Mouse (Mus musculus) liver, embryonic 14.5 days (tissue): Measurements from ENCODE around the gene Map4k2. TPM values are rescaled to one million over a fixed set of nuclear protein-coding genes. Genes with fewer than 3 reads are reported as not detected.

Experiments
- ATAC-seq: fragments of 200-750 bp; cut with Nextera tagmentation; 2 replicates; pipeline ENCODE4 v1.8.0; 2017; ENCODE audit warnings: moderate number of reproducible peaks, mild to moderate bottlenecking, moderate library complexity; ENCODE audit not compliant: insufficient read depth
- DNase-seq, 3 experiments: peaks; one replicate each; pipeline ENCODE4 v3.0.0-alpha.2; 2012 to 2013; ENCODE audit warnings: low read depth in 3 of 3, low spot score in 3 of 3
- H3K27ac ChIP-seq: fragments of 300-500 bp; sonication (generic); 2 replicates; pipeline ENCODE4 v1.5.1; 2014; ENCODE audit warnings: moderate library complexity, mild to moderate bottlenecking, control low read depth, inconsistent platforms
- H3K27me3 ChIP-seq: fragments of 300-500 bp; sonication (generic); 2 replicates; pipeline ENCODE4 v1.6.1; 2014; ENCODE audit warnings: mild to moderate bottlenecking, low read length, moderate library complexity; ENCODE audit not compliant: control insufficient read depth, insufficient read depth
- H3K36me3 ChIP-seq: fragments of 300-500 bp; sonication (generic); replicated peaks from 2 replicates; pipeline ENCODE4 v1.6.1; 2014; ENCODE audit warnings: low read depth; ENCODE audit not compliant: control insufficient read depth, insufficient read depth
- H3K4me1 ChIP-seq, 2 experiments: fragments of 200-500 bp in 1 of 2; fragments of 300-500 bp in 1 of 2; sonication (generic) in 1 of 2; replicated peaks; 2 replicates each; pipeline ENCODE4 v1.6.1; 2012 to 2014; ENCODE audit warnings: antibody characterized with exemption in 1 of 2, inconsistent platforms in 1 of 2, low read length in 1 of 2; ENCODE audit not compliant: control insufficient read depth in 2 of 2, insufficient read depth in 2 of 2
- H3K4me2 ChIP-seq: fragments of 300-500 bp; sonication (generic); 2 replicates; pipeline ENCODE4 v1.6.1; 2014; ENCODE audit warnings: low read depth, mild to moderate bottlenecking, control low read depth, moderate library complexity
- H3K4me3 ChIP-seq, 2 experiments: fragments of 200-500 bp in 1 of 2; fragments of 300-500 bp in 1 of 2; sonication (generic) in 1 of 2; 2 replicates each; pipeline ENCODE4 v1.5.1; 2012 to 2014; ENCODE audit warnings: low read depth in 2 of 2, low read length in 2 of 2, mild to moderate bottlenecking in 2 of 2, control low read depth in 1 of 2, inconsistent platforms in 1 of 2, moderate library complexity in 1 of 2; ENCODE audit not compliant: insufficient read depth in 1 of 2
- H3K9ac ChIP-seq: fragments of 300-500 bp; sonication (generic); replicated peaks from 2 replicates; pipeline ENCODE4 v1.6.1; 2014; ENCODE audit warnings: mild to moderate bottlenecking, control low read depth, moderate library complexity
- H3K9me3 ChIP-seq: fragments of 300-500 bp; sonication (generic); 2 replicates; pipeline ENCODE4 v1.6.1; 2016; ENCODE audit warnings: low read length, mixed read lengths; ENCODE audit not compliant: control insufficient read depth
- CTCF ChIP-seq: IDR thresholded peaks from 2 replicates; pipeline ENCODE4 v1.5.1; 2016; ENCODE audit warnings: antibody characterized with exemption, low read depth, control low read depth
- EP300 ChIP-seq: IDR thresholded peaks from 2 replicates; pipeline ENCODE4 v1.6.1; 2016; ENCODE audit warnings: antibody characterized with exemption, low read depth
- WGBS: fragments of 180-500 bp; shearing (Covaris S2); extraction: QIAGEN DNeasy Blood & Tissue Kit; methylation state at CpG from one replicate; pipeline ENCODE4 v1.1.7; 2014; ENCODE audit not compliant: insufficient replicate concordance; 5-methylcytosine and 5-hydroxymethylcytosine counted together
- polyA plus RNA-seq, 2 experiments: library from polyadenylated mRNA; depleted of rRNA in 1 of 2; stranded (reverse) in 1 of 2; unstranded in 1 of 2; fragments of >200 nt; fragmentation: Nextera tagmentation in 1 of 2; extraction: Ambion mirVana in 1 of 2; gene quantifications; 2 replicates each; pipeline versions ENCODE4 v1.2.1 to v1.2.3; 2012 to 2014

Gene Map4k2
- polyA plus RNA-seq, 2 experiments: 3.0 to 17.6 TPM

- peak; percentile 37; the same call in 1 of the 2 replicates for TF ChIP-seq CTCF
- no peak for TF ChIP-seq EP300
- Histone ChIP-seq H3K4me2 (no peak overlapping the region), H3K4me3 (no peak overlapping the region), H3K36me3 (peaks cover 6% of the 10 kb centered on the region), H3K9me3 (no peaks in the 10 kb centered on the region), H3K27me3 (no peaks in the 10 kb centered on the region), H3K4me1 (peaks cover 8 to 20% of the 10 kb centered on the region in 2 experiments), H3K27ac (no peak overlapping the region), H3K9ac (no peak overlapping the region)
- no peak for DNase-seq
- WGBS: 58% methylated on average over 19 of the region's 19 CpGs
- no peak for ATAC-seq
These were observed 2.4 kb downstream of the Map4k2 start for GRCm38 (mm10) chr19:6343066-6343925.

GRCm38 (mm10) chr19:6343996-6344395, 3.1 kb downstream of the Map4k2 start:
- DNase-seq (no peak), ATAC-seq (no peak)
- no peak overlapping the region for H3K4me3 ChIP-seq
- no peak overlapping the region for H3K9ac ChIP-seq
- peaks cover 14 to 26% of the 10 kb centered on the region in 2 experiments for H3K4me1 ChIP-seq
- no peak overlapping the region for H3K27ac ChIP-seq
- no peak for TF ChIP-seq EP300
- no peak for TF ChIP-seq CTCF
- H3K27me3 ChIP-seq: no peaks in the 10 kb centered on the region
- no peak overlapping the region for H3K4me2 ChIP-seq
- H3K9me3 ChIP-seq: no peaks in the 10 kb centered on the region
- H3K36me3 ChIP-seq: peaks cover 2% of the 10 kb centered on the region
- WGBS: 83% methylated on average over 5 of the region's 5 CpGs

GRCm38 (mm10) chr19:6346023-6346422, 5.1 kb downstream of the Map4k2 start:
- H3K4me3 ChIP-seq: no peak overlapping the region
- H3K27ac ChIP-seq: no peak overlapping the region
- H3K9ac ChIP-seq: no peak overlapping the region
- DNase-seq: no peak
- TF ChIP-seq EP300 (no peak), CTCF (no peak)
- no peaks in the 10 kb centered on the region for H3K27me3 ChIP-seq
- peaks cover 10 to 22% of the 10 kb centered on the region in 2 experiments for H3K4me1 ChIP-seq
- 66% methylated on average over 5 of the region's 5 CpGs for WGBS
- no peak overlapping the region for H3K4me2 ChIP-seq
- H3K9me3 ChIP-seq: no peaks in the 10 kb centered on the region
- ATAC-seq: no peak
- H3K36me3 ChIP-seq: no peaks in the 10 kb centered on the region; the same call in 1 of the 2 replicates

- WGBS: 78% methylated on average over 10 of the region's 10 CpGs
- TF ChIP-seq EP300 (no peak), CTCF (no peak)
- Histone ChIP-seq H3K9ac (no peak overlapping the region), H3K4me1 (peaks cover 10 to 20% of the 10 kb centered on the region in 2 experiments), H3K4me3 (no peak overlapping the region), H3K4me2 (no peak overlapping the region), H3K27me3 (no peaks in the 10 kb centered on the region), H3K27ac (no peak overlapping the region), H3K9me3 (no peaks in the 10 kb centered on the region), H3K36me3 (no peaks in the 10 kb centered on the region; the same call in 1 of the 2 replicates)
- ATAC-seq (no peak), DNase-seq (no peak)
These were observed 5.7 kb downstream of the Map4k2 start for GRCm38 (mm10) chr19:6346661-6347060.

- 89% methylated on average over 4 of the region's 4 CpGs for WGBS
- H3K27ac ChIP-seq: no peak overlapping the region
- H3K9ac ChIP-seq: no peak overlapping the region
- no peak overlapping the region for H3K4me3 ChIP-seq
- no peaks in the 10 kb centered on the region for H3K27me3 ChIP-seq
- H3K4me1 ChIP-seq: peaks cover 10 to 16% of the 10 kb centered on the region in 2 experiments
- DNase-seq (no peak), ATAC-seq (no peak)
- H3K4me2 ChIP-seq: no peak overlapping the region
- no peaks in the 10 kb centered on the region; the same call in 1 of the 2 replicates for H3K36me3 ChIP-seq
- TF ChIP-seq EP300: no peak
- no peak for TF ChIP-seq CTCF
- no peaks in the 10 kb centered on the region for H3K9me3 ChIP-seq
These were observed 6.7 kb downstream of the Map4k2 start for GRCm38 (mm10) chr19:6347615-6348014.
